Mouse (Mus musculus) cerebral cortex, adult 2 months (tissue): ENCODE measurements around the gene Sgce.

Experiments
- WGBS: fragments of 180-500 bp; shearing (Covaris S2); methylation state at CpG from one replicate; pipeline ENCODE4 v1.1.7; 2018; 5-methylcytosine and 5-hydroxymethylcytosine counted together

The Sgce gene

GRCm38 (mm10) chr6:4722739-4723138 is 24.3 kb downstream of the Sgce start:
- WGBS = 84% methylated on average over 13 of the region's 13 CpGs

GRCm38 (mm10) chr6:4722142-4722541 is 24.9 kb downstream of the Sgce start:
- WGBS = 30% methylated on average over 6 of the region's 6 CpGs

GRCm38 (mm10) chr6:4717344-4717743 is 29.7 kb downstream of the Sgce start:
- 79% methylated on average over 2 of the region's 2 CpGs for WGBS

- WGBS = 100% methylated on average over 2 of the region's 2 CpGs
Observed at GRCm38 (mm10) chr6:4716171-4716570, 30.8 kb downstream of the Sgce start.

GRCm38 (mm10) chr6:4708971-4709370 is 38.0 kb downstream of the Sgce start:
- WGBS = 87% methylated on average over 1 of the region's 1 CpGs

GRCm38 (mm10) chr6:4706415-4706814 is 40.6 kb downstream of the Sgce start:
- WGBS = 95% methylated on average over 5 of the region's 5 CpGs

GRCm38 (mm10) chr6:4703908-4704307 is 43.1 kb downstream of the Sgce start:
- 89% methylated on average over 7 of the region's 7 CpGs for WGBS

GRCm38 (mm10) chr6:4701641-4702040 is 45.4 kb downstream of the Sgce start:
- 88% methylated on average over 8 of the region's 8 CpGs for WGBS

- WGBS = 73% methylated on average over 3 of the region's 3 CpGs
Observed at GRCm38 (mm10) chr6:4695778-4696177, 51.2 kb downstream of the Sgce start.

- WGBS = 75% methylated on average over 8 of the region's 8 CpGs
Observed at GRCm38 (mm10) chr6:4694672-4695231, 52.3 kb downstream of the Sgce start.

GRCm38 (mm10) chr6:4693544-4693943 is 53.5 kb downstream of the Sgce start:
- 83% methylated on average over 10 of the region's 10 CpGs for WGBS

GRCm38 (mm10) chr6:4690438-4690837 is 56.6 kb downstream of the Sgce start:
- WGBS = 93% methylated on average over 4 of the region's 4 CpGs

GRCm38 (mm10) chr6:4684706-4685340 is 62.2 kb downstream of the Sgce start:
- WGBS = 70% methylated on average over 10 of the region's 10 CpGs

- 92% methylated on average over 4 of the region's 4 CpGs for WGBS
Observed at GRCm38 (mm10) chr6:4680576-4680975, 66.4 kb downstream of the Sgce start.

GRCm38 (mm10) chr6:4679981-4680380 is 67.0 kb downstream of the Sgce start:
- WGBS = 71% methylated on average over 1 of the region's 1 CpGs

- 60% methylated on average over 1 of the region's 1 CpGs for WGBS
Observed at GRCm38 (mm10) chr6:4677356-4677761, 69.6 kb downstream of the Sgce start.

GRCm38 (mm10) chr6:4665154-4665553 is 81.9 kb downstream of the Sgce start:
- WGBS = 95% methylated on average over 6 of the region's 6 CpGs

- 79% methylated on average over 2 of the region's 2 CpGs for WGBS
Observed at GRCm38 (mm10) chr6:4664313-4664712, 82.7 kb downstream of the Sgce start.

- WGBS = 64% methylated on average over 2 of the region's 2 CpGs
Observed at GRCm38 (mm10) chr6:4663516-4663915, 83.5 kb downstream of the Sgce start.

- WGBS = 85% methylated on average over 13 of the region's 13 CpGs
Observed at GRCm38 (mm10) chr6:4658861-4659260, 88.1 kb downstream of the Sgce start.

- 92% methylated on average over 4 of the region's 4 CpGs for WGBS
Observed at GRCm38 (mm10) chr6:4655924-4656323, 91.1 kb downstream of the Sgce start.

- 79% methylated on average over 5 of the region's 5 CpGs for WGBS
Observed at GRCm38 (mm10) chr6:4655466-4655865, 91.5 kb downstream of the Sgce start.

GRCm38 (mm10) chr6:4653741-4654140 is 93.3 kb downstream of the Sgce start:
- WGBS = 97% methylated on average over 12 of the region's 12 CpGs
